Mouse (Mus musculus): ENCODE results near the gene Prkce.

- TF ChIP-seq CTCF (IDR thresholded peaks at IDR 0.05; ENCODE audit: low read depth) (no peak), EP300 (IDR thresholded peaks at IDR 0.05; ENCODE audit: low read depth) (no peak)
Observed at GRCm38 (mm10) chr17:86420646-86421338, 253.2 kb downstream of the Prkce start.
